Mouse (Mus musculus) left cerebral cortex, adult 11 months (tissue): ENCODE results near the gene Gga2.

Experiments
- DNase-seq: peaks from one replicate; pipeline ENCODE4 v3.0.0; 2022; ENCODE audit warnings: low spot score

Gene Gga2

GRCm38 (mm10) chr7:121936861-121937630 is 84.0 kb downstream of the Gga2 start:
- no peak for DNase-seq
